Mouse (Mus musculus) bone marrow macrophage, adult 2 months (primary cell): ENCODE data around the gene Cmc1.

ENCODE experiments used
- CTCF ChIP-seq: IDR thresholded peaks from 2 replicates; pipeline ENCODE4 v1.5.1; 2012; ENCODE audit warnings: low read depth, mild to moderate bottlenecking, low read length, moderate library complexity
- POLR2A ChIP-seq: IDR thresholded peaks from 2 replicates; pipeline ENCODE4 v1.6.1; 2012; ENCODE audit warnings: mild to moderate bottlenecking, low read depth, low read length, borderline replicate concordance

- no peak for TF ChIP-seq CTCF
- TF ChIP-seq POLR2A = no peak
Measured at GRCm38 (mm10) chr9:118031694-118032093, 118.3 kb downstream of the Cmc1 start.
